Mouse (Mus musculus) lung, adult 2 months (tissue): ENCODE measurements around the gene Zfp451. TPM values are rescaled to one million over a fixed set of nuclear protein-coding genes. Genes with fewer than 3 reads are reported as not detected.

Experiments used
- DNase-seq: peaks from one replicate; pipeline ENCODE4 v3.0.0; 2022
- H3K4me1 ChIP-seq: fragments of 200-500 bp; 2 replicates; pipeline ENCODE4 v1.6.1; 2011; ENCODE audit warnings: low read length; ENCODE audit not compliant: control insufficient read depth, insufficient read depth
- H3K4me3 ChIP-seq: fragments of 200-500 bp; replicated peaks from 2 replicates; pipeline ENCODE3; 2011; ENCODE audit warnings: low read depth, mild to moderate bottlenecking, control low read depth, low read length; ENCODE audit errors: extremely low read depth
- CTCF ChIP-seq: fragments of 200-500 bp; IDR thresholded peaks from 2 replicates; pipeline ENCODE4 v1.5.1; 2011; ENCODE audit warnings: mild to moderate bottlenecking, low read length, control low read depth; ENCODE audit not compliant: insufficient read depth
- POLR2A ChIP-seq: fragments of 200-500 bp; IDR thresholded peaks from 2 replicates; pipeline ENCODE4 v1.6.1; 2011; ENCODE audit warnings: low read depth, mild to moderate bottlenecking, control low read depth, low read length, borderline replicate concordance; ENCODE audit errors: extremely low read depth
- WGBS: fragments of 180-500 bp; shearing (Covaris S2); methylation state at CpG from one replicate; pipeline ENCODE4 v1.1.7; 2018; 5-methylcytosine and 5-hydroxymethylcytosine counted together
- polyA plus RNA-seq: library from polyadenylated mRNA; depleted of rRNA; stranded (reverse); fragments of >200 nt; gene quantifications from 2 replicates; pipeline ENCODE4 v1.2.3, GENCODE M21; 2012

Gene Zfp451
- polyA plus RNA-seq, 1 experiment: 5.5 TPM

GRCm38 (mm10) chr1:33788072-33788471, 26.3 kb downstream of the Zfp451 start:
- no peaks in the 10 kb centered on the region for H3K4me1 ChIP-seq
- no peak overlapping the region for H3K4me3 ChIP-seq
- 63% methylated on average over 5 of the region's 5 CpGs for WGBS
- DNase-seq: no peak
- no peak for TF ChIP-seq POLR2A
- no peak for TF ChIP-seq CTCF

DNA sequence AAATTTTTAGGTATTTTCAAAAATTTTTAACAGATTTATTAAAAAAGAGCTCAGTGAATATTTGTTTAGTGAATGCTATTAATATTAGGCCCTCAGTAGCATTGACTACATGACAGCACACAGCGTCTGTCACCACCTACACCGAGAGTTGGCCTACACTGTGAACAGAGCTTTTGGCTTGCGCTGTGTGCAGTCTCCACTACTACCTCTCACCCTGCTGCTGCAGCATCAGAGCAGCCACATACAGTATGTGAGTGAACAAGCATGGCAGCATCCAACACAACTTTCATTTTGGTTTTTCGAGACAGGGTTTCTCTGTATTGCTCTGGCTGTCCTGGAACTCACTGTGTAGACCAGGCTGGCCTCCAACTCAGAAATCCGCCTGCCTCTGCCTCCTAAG, 29.8 kb downstream of the Zfp451 start:
- TF ChIP-seq POLR2A (no peak), CTCF (no peak)
- DNase-seq: no peak
- Histone ChIP-seq H3K4me1 (no peaks in the 10 kb centered on the region), H3K4me3 (no peak overlapping the region)
- WGBS: 97% methylated on average over 5 of the region's 5 CpGs

GRCm38 (mm10) chr1:33776175-33776611, 38.2 kb downstream of the Zfp451 start:
- TF ChIP-seq CTCF: no peak
- no peak for TF ChIP-seq POLR2A
- no peak for DNase-seq
- 81% methylated on average over 14 of the region's 14 CpGs for WGBS
- H3K4me1 ChIP-seq: no peaks in the 10 kb centered on the region
- no peak overlapping the region for H3K4me3 ChIP-seq

DNA sequence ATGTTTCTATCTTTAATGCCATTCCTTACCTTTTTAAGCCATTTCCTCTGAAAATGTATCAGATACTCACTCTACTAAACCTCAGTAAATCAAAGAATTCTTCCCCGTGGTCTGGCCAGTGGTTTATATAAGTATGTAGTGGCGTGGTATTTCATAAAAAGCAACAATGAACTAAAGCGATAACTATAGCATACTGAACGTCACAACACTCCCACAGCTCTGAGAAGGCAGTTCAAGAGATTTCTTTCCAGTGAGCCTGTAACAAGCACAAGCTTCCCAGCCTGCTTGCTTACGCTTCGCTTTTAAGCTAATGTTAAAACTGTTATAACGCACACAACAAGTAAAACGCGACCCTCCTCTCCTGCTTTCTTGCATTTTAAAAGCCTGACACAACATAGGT, 42.3 kb downstream of the Zfp451 start:
- DNase-seq: no peak
- Histone ChIP-seq H3K4me1 (no peaks in the 10 kb centered on the region), H3K4me3 (no peak overlapping the region)
- WGBS: 96% methylated on average over 9 of the region's 9 CpGs
- TF ChIP-seq CTCF (no peak), POLR2A (no peak)

DNA sequence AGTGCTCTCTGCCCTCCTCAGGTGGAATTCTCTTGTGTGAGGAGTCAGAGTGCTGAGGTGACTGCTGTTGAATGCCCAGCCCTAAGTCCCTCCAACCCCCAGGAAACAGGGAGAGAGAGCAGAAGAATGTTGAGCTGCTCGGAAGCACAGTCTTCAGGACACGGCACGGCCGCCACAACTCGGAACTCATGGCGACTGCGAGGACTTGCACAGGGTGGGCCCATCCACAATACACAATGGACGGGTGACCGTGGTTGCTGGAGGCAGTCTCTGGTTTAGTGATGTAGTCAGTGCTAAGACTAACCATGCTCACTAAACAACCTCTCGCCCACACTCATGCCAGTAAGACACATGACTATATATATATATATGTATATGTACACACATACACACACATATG, 42.8 kb downstream of the Zfp451 start:
- TF ChIP-seq CTCF (no peak), POLR2A (no peak)
- H3K4me3 ChIP-seq: no peak overlapping the region
- DNase-seq: no peak
- H3K4me1 ChIP-seq: no peaks in the 10 kb centered on the region
- 94% methylated on average over 10 of the region's 10 CpGs for WGBS

DNA sequence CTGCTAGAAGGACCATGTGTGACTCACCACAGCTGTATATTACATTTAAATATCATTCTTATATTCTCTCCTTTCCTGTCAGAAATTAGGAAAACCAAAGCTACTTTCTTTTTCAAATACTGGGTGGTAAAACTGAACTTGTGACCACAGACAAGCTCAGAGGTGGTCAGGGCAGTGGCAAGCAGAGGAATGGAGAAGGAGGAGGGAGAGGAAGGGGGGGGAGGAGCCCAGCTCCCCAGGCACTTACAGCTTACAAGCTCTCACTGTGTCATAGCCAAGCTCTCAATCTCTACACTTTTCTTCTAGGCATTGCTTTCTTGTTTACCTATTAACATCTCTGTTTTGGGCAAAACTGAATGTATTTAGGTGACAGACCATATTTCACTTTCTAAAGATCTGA, 45.6 kb downstream of the Zfp451 start:
- no peak for TF ChIP-seq POLR2A
- no peak for TF ChIP-seq CTCF
- no peak for DNase-seq
- Histone ChIP-seq H3K4me3 (no peak overlapping the region), H3K4me1 (no peaks in the 10 kb centered on the region)

DNA sequence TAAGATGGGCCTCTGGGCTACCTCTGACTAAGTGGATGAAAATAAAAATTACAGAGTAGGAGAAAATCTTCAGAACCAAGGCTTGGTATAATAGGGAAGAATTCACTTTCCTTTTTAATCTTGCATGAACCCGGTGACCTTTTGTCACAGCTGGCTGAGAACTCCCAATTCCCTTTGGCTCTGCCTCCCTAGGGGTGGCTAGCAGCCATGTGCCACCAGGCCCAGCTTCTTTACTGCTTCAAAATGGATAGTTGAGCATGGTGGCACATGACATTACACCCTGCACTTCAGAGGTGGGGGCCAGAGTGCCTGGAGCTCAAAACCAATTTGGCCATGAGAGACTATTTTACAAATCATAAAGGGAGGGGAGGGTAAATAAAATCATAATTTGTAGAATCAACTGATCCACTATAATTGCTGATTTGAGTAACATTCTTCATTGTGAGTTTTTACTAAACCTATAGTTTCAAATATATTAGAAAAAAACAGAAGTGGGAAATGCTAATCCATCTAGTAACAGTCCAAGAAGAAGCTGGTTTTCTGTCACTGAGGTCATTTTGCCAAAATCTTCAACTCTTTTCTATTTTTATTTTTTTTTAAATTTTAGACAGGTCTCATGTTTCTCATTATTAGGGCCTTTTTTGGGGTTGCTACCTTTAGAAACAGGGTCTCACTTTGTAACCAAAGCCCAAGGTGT, 46.2 kb downstream of the Zfp451 start:
- Histone ChIP-seq H3K4me3 (no peak overlapping the region), H3K4me1 (no peaks in the 10 kb centered on the region)
- no peak for TF ChIP-seq POLR2A
- no peak for TF ChIP-seq CTCF
- no peak for DNase-seq
- WGBS: 88% methylated on average over 1 of the region's 1 CpGs

DNA sequence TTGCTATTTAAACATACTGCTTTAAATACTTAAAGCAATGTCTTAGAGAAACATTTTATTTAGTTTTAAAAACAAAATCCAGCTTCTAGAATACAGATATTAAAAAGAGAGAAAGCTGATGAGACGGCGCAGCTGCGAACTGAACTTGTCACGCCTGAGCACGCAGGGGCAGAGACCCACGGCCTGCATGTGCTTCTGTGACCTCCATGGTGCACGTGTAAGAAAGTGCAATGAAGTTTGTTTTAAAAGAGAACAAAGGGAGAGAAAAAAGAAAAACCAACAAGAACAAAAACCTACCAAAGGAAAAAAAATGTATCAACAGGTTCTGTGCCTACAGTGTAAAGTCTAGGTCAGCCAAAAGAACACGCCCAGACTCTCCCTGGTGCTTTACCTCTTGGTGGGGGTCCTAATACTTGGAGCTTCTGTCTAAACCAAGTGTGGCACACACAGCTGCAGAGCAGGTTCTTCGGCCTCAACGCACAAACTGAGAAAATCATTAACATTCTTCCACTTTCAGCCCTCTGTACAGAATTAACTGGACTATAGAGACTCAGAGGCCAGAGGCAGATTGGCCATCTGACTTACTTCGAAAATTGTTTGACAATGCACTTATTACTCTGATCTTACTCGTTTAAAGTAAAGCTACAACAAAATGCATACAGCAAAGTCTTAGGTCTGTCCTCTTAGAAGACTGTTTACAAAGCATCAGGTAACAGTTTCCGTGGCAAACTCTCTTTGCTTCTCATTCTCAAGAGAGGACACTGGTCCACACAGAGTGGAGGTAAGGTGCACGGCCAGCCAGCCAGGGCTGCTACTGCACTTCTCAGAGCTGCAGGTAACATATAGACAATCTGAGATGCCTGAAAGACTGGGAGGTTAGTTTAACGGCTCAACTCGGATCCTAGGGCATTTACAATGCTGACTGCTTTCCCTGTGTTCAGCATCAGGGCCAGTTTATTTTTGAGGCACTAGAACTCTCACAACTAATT, 47.6 kb downstream of the Zfp451 start:
- no peak for DNase-seq
- H3K4me3 ChIP-seq: no peak overlapping the region
- TF ChIP-seq CTCF (no peak), POLR2A (no peak)
- no peaks in the 10 kb centered on the region for H3K4me1 ChIP-seq
- whole genome bisulfite sequencing: 77% methylated on average over 16 of the region's 16 CpGs

DNA sequence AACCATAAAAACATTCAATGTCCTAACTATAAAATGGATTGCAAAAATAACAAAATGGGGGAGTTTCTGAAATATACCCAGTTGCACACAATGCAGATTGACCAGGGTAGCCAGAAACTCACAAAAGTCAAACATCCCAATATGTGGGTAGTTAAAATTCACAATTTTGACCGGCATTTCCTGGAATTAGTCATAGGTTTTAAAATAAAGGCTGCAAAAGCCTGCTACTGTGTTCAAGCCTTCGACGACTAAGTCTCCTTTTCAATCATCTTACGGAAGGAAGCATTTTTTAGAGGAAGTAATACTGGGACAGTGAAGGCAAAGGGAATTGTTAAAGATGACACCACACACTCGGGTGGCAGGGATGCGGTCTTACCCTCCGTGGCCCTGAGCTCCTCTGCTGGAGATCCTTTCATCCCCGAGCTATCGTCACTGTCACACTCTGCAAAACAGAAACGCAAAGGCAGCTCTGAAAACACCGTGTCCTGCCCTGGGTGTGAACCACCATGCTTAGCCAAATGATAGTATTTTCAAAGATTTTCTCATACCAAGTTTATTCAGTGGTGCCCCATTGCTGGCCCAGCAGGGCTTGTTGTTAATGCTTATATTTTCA, 48.8 kb downstream of the Zfp451 start:
- TF ChIP-seq CTCF (no peak), POLR2A (no peak)
- DNase-seq: no peak
- WGBS: 83% methylated on average over 11 of the region's 11 CpGs
- Histone ChIP-seq H3K4me3 (no peak overlapping the region), H3K4me1 (no peaks in the 10 kb centered on the region)

GRCm38 (mm10) chr1:33763826-33764225, 50.6 kb downstream of the Zfp451 start:
- 78% methylated on average over 2 of the region's 2 CpGs for WGBS
- Histone ChIP-seq H3K4me1 (no peaks in the 10 kb centered on the region), H3K4me3 (no peak overlapping the region)
- DNase-seq: no peak
- TF ChIP-seq CTCF: no peak
- no peak for TF ChIP-seq POLR2A

DNA sequence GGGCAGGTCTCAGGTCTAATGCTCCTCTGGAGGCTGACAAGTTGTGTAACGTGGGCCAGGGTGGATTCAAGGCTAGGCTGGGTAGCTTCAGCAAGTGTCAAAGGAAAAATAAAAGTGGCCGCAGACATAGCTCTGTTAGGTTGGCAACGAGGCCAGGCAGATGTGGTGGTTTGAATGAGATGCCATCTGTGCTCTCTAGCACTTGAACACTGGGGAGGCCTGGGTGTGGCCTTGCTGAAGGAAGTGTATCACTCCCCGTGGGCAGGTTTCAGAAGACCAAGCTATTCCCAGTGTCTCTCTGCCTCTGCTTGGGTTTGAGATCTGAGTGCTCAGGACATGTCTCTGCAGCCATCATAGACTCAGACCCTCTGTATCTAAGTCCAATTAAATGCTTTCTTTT, 55.9 kb downstream of the Zfp451 start:
- Histone ChIP-seq H3K4me1 (no peaks in the 10 kb centered on the region), H3K4me3 (no peak overlapping the region)
- no peak for TF ChIP-seq POLR2A
- TF ChIP-seq CTCF: no peak
- WGBS: 44% methylated on average over 4 of the region's 4 CpGs
- no peak for DNase-seq
